Mouse (Mus musculus): ENCODE data around the gene Cfap61. TPM values are rescaled to one million over a fixed set of nuclear protein-coding genes. Genes with fewer than 3 reads are reported as not detected.

The Cfap61 gene
- polyA plus RNA-seq, 1 experiment from 2014 or later = 1.6 TPM

DNA sequence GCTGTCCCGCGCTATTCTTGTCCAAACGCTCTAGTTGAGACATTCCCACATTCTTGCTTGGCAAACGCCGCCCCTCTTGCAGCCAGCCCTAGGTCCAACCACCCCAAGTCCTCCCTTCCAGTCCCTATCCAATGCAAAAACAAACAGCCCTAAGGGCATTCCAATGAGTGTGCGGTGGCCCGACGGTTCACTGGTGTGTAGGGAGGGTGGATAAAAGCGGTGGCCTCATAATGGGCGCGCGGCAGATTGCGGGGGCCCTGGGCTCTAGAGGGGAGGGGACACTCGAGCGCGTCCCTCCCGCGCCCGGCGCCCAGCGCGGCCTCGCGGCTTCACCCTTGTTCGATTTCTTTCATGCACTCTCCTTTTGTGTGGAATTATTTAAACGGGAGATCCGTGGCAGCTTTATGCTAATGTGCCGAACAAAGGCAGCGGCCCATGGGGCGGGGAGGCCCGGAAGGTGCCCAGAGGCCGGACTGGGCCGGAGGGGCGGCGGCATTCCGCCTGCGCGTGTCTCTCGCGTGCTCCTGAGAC lies 283.6 kb downstream of the Cfap61 start:
- Histone ChIP-seq H3K4me2 (peak overlapping the region; percentile 71), H3K4me3 (peak overlapping the region; percentile 48), H3K36me3 (no peaks in the 10 kb centered on the region), H3K27ac (replicated peaks) (no peak overlapping the region), H3K4me1 (peaks cover 40% of the 10 kb centered on the region), H3K27me3 (replicated peaks) (peaks cover 91% of the 10 kb centered on the region), H3K9ac (peak overlapping the region; percentile 50; the same call in 1 of the 2 replicates), H3K9me3 (no peaks in the 10 kb centered on the region)
- under 1% methylated on average over 40 of the region's 40 CpGs for WGBS
- no peak for ATAC-seq (ENCODE audit: extremely low read depth, insufficient number of reproducible peaks, low FRiP score, low TSS enrichment)

GRCm38 (mm10) chr2:146218881-146219535 lies 284.4 kb downstream of the Cfap61 start:
- H3K27me3 ChIP-seq (replicated peaks) = peaks cover 91% of the 10 kb centered on the region
- no peak overlapping the region for H3K9ac ChIP-seq
- H3K4me3 ChIP-seq = no peak overlapping the region; the same call in 1 of the 2 replicates
- no peak for ATAC-seq (ENCODE audit: extremely low read depth, insufficient number of reproducible peaks, low FRiP score, low TSS enrichment)
- peaks cover 44% of the 10 kb centered on the region for H3K4me1 ChIP-seq
- no peaks in the 10 kb centered on the region for H3K9me3 ChIP-seq
- WGBS = 2% methylated on average over 19 of the region's 19 CpGs
- peak overlapping the region; percentile 71; the same call in 1 of the 2 replicates for H3K4me2 ChIP-seq
- H3K27ac ChIP-seq (replicated peaks) = no peak overlapping the region
- H3K36me3 ChIP-seq = no peaks in the 10 kb centered on the region

DNA sequence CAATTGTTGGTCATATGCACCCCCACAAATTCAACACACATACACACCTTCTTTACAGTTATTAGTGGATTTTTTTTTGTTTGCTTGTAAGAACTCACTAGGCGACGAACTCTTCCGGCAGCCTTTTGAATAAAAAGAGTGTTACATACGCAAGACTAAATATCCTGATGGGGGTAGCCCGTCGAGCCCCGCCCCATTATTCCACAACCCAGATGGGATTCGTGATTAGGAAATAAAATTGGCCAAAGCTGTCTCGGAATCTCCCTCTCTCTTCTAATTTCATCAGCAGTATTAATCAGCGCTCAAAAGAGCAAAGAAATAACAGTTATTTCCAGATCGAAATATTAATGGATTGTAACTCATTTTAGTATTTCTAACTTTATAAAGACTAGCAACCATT lies 285.2 kb downstream of the Cfap61 start:
- no peak for ATAC-seq (ENCODE audit: extremely low read depth, insufficient number of reproducible peaks, low FRiP score, low TSS enrichment)
- no peak overlapping the region for H3K4me3 ChIP-seq
- H3K36me3 ChIP-seq = no peaks in the 10 kb centered on the region
- H3K27ac ChIP-seq (replicated peaks) = no peak overlapping the region
- peaks cover 44% of the 10 kb centered on the region for H3K4me1 ChIP-seq
- H3K27me3 ChIP-seq (replicated peaks) = peaks cover 93% of the 10 kb centered on the region
- no peak overlapping the region for H3K4me2 ChIP-seq
- WGBS = 16% methylated on average over 11 of the region's 11 CpGs
- no peaks in the 10 kb centered on the region for H3K9me3 ChIP-seq
- no peak overlapping the region for H3K9ac ChIP-seq

DNA sequence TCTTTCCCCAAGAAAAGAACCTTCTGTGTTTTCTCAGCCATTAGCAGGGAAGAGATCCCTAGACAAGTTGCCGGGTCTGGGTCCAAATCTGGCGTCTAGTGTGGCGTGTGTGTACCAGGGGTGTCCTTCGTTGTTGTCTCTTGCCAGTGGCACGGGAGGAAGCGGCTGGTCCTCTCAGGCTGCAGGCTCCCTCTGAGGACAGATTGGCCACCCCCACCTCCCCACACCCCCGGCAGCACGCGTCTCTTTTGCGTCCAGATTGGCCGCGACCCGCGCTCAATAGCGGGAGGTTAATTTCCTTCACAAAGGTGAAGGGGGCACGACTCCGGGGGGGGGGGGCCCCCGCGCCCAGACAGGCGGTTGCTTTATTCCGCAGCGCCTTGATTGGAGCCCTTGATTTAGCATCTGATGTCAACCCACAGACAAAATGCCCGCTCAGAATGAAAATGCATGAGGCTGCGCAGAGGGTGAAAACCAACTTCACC lies 286.0 kb downstream of the Cfap61 start:
- no peak overlapping the region for H3K27ac ChIP-seq (replicated peaks)
- peaks cover 44% of the 10 kb centered on the region for H3K4me1 ChIP-seq
- WGBS = under 1% methylated on average over 24 of the region's 24 CpGs
- H3K9me3 ChIP-seq = no peaks in the 10 kb centered on the region
- no peaks in the 10 kb centered on the region for H3K36me3 ChIP-seq
- H3K27me3 ChIP-seq (replicated peaks) = peaks cover 94% of the 10 kb centered on the region
- H3K9ac ChIP-seq = no peak overlapping the region
- ATAC-seq (ENCODE audit: extremely low read depth, insufficient number of reproducible peaks, low FRiP score, low TSS enrichment) = no peak
- H3K4me2 ChIP-seq = peak overlapping the region; percentile 93
- H3K4me3 ChIP-seq = peak overlapping the region; percentile 59

- Histone ChIP-seq H3K27ac (replicated peaks) (no peak within 1 kb of the TSS), H3K4me2 (peak within 1 kb of the TSS; percentile 93), H3K27me3 (replicated peaks) (peaks cover 94% of the 10 kb centered on the region), H3K4me3 (peak within 1 kb of the TSS; percentile 59), H3K36me3 (no peaks in the 10 kb centered on the region), H3K9me3 (no peaks in the 10 kb centered on the region), H3K4me1 (peaks cover 44% of the 10 kb centered on the region), H3K9ac (peak within 1 kb of the TSS; percentile 56)
- WGBS = under 1% methylated on average over 85 of the region's 86 CpGs
- ATAC-seq (ENCODE audit: extremely low read depth, insufficient number of reproducible peaks, low FRiP score, low TSS enrichment) = no peak
Measured at GRCm38 (mm10) chr2:146221076-146221928, 286.7 kb downstream of the Cfap61 start, which contains the start of gene Insm1. Insm1 (plus strand) TSS chr2:146221921.

DNA sequence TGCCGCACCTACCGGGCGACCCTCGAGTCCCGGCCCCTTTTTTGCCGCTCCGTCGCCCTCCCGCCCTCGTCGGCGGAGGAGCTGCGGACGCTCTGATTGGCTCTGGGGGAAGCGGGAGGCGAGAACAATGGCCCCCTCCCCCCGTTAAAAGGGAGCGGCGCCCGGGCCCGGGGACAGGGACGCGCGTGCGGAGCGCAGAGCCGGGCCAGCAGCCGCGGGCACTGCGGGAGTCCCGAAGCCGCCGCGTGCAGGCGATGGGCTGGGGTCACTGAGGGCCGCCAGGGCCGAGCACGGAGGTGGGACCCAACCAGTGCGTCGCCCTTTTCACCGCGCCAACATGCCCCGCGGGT lies 287.3 kb downstream of the Cfap61 start:
- peaks cover 95% of the 10 kb centered on the region for H3K27me3 ChIP-seq (replicated peaks)
- H3K9me3 ChIP-seq = no peaks in the 10 kb centered on the region
- no peaks in the 10 kb centered on the region for H3K36me3 ChIP-seq
- whole genome bisulfite sequencing = under 1% methylated on average over 43 of the region's 44 CpGs
- H3K4me3 ChIP-seq = peak overlapping the region; percentile 59
- peak overlapping the region; percentile 56 for H3K9ac ChIP-seq
- no peak overlapping the region for H3K27ac ChIP-seq (replicated peaks)
- peaks cover 44% of the 10 kb centered on the region for H3K4me1 ChIP-seq
- peak overlapping the region; percentile 93 for H3K4me2 ChIP-seq
- no peak for ATAC-seq (ENCODE audit: extremely low read depth, insufficient number of reproducible peaks, low FRiP score, low TSS enrichment)

DNA sequence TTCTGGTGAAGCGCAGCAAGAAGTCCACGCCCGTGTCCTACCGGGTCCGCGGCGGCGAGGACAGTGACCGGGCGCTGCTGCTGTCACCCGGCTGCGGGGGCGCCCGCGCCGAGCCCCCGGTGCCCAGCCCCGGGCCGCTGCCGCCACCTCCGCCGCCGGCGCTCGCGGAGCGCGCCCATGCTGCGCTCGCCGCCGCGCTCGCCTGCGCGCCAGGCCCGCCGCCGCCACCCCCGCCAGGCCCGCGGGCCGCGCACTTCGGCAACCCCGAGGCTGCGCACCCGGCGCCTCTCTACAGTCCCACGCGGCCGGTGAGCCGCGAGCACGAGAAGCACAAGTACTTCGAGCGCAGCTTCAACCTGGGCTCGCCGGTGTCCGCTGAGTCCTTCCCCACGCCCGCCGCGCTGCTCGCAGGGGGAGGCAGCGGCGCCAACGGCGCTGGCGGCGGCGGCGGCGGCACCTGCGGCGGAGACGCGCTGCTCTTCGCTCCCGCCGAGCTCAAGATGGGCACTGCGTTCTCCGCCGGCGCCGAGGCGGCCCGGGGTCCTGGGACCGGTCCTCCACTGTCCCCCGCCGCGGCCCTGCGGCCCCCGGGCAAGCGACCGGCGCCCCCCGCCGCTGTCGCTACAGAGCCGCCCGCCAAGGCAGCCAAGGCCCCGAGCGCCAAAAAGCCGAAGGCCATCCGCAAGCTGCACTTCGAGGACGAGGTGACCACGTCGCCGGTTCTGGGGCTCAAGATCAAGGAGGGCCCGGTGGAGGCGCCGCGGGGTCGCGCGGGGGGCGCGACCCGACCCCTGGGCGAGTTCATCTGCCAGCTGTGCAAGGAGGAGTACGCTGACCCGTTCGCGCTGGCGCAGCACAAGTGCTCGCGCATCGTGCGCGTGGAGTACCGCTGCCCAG lies 287.9 kb downstream of the Cfap61 start:
- Histone ChIP-seq H3K27me3 (replicated peaks) (peaks cover 98% of the 10 kb centered on the region), H3K4me2 (peak overlapping the region; percentile 93), H3K4me1 (peaks cover 41% of the 10 kb centered on the region), H3K36me3 (no peaks in the 10 kb centered on the region), H3K9ac (peak overlapping the region; percentile 56), H3K9me3 (no peaks in the 10 kb centered on the region), H3K27ac (replicated peaks) (no peak overlapping the region), H3K4me3 (peak overlapping the region; percentile 59)
- under 1% methylated on average over 116 of the region's 133 CpGs for WGBS
- ATAC-seq (ENCODE audit: extremely low read depth, insufficient number of reproducible peaks, low FRiP score, low TSS enrichment) = no peak; the same call in 1 of the 2 replicates

DNA sequence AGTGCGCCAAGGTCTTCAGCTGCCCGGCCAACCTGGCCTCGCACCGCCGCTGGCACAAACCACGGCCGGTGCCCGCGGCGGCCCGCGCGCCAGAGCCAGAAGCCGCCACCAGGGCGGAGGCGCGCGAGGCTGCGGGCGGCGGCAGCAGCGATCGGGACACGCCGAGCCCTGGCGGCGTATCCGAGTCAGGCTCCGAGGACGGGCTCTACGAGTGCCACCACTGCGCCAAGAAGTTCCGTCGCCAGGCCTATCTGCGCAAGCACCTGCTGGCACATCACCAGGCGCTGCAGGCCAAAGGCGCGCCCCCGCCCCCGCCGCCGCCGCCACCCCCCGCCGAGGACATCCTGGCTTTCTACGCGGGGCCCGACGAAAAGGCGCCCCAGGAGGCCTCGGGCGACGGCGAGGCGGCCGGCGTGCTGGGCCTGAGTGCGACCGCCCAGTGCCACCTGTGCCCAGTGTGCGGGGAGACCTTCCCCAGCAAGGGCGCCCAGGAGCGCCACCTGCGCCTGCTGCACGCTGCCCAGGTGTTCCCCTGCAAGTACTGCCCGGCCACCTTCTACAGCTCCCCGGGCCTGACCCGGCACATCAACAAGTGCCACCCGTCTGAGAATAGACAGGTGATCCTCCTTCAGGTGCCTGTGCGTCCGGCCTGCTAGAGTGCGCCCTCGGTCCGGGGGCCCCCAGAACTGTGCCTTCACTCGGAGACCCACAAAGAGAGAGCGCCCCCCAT lies 288.8 kb downstream of the Cfap61 start:
- peaks cover 33% of the 10 kb centered on the region for H3K4me1 ChIP-seq
- H3K9ac ChIP-seq = peak overlapping the region; percentile 56; the same call in 1 of the 2 replicates

DNA sequence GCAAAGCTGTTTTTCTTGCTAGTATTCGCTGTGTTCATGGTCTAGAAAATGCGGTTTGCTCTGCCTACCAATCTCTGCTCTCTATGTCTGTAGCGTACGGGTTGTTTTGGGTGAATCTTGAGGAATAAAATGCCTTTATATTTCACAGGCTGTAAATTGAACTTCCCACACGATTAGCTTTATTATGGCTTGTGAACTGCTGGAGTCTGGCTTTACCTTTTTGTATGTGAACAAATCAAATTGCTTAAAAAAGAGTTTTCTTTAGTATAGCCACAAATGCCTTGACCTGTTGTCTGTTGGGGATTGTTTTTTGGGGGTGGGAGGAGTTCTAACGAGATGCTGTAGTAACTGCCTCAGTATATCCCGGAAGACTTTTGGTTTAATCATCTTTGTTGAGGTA lies 289.6 kb downstream of the Cfap61 start:
- WGBS = 22% methylated on average over 7 of the region's 7 CpGs
- no peaks in the 10 kb centered on the region for H3K9me3 ChIP-seq
- ATAC-seq (ENCODE audit: extremely low read depth, insufficient number of reproducible peaks, low FRiP score, low TSS enrichment) = no peak

More for the DNA sequence above, 288.8 kb downstream of the Cfap61 start:
- H3K27me3 ChIP-seq (replicated peaks) = peaks cover 98% of the 10 kb centered on the region
- H3K27ac ChIP-seq (replicated peaks) = no peak overlapping the region
- H3K4me3 ChIP-seq = peak overlapping the region; percentile 59
- peak overlapping the region; percentile 93 for H3K4me2 ChIP-seq
- ATAC-seq (ENCODE audit: extremely low read depth, insufficient number of reproducible peaks, low FRiP score, low TSS enrichment) = no peak
- 2% methylated on average over 70 of the region's 75 CpGs for WGBS
- no peaks in the 10 kb centered on the region for H3K9me3 ChIP-seq
- no peaks in the 10 kb centered on the region for H3K36me3 ChIP-seq

DNA sequence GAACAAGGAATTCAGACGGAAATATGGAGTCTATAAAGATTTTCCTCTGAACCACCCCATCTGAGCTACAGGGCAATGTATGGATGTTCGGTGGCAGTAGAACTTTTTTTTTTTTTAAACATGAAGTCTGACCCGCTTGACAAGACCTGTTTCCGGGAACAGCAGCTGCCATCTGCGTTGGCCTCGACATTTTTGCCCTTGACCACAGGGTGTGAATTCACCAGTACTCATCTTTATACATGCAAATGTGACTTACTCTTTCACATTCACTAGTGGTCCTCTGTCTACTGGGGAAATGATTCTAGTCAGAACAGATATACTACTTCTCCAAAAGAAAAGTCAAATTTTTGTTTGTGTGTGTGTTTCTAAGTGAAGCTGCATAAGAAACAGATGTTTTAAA lies 291.2 kb downstream of the Cfap61 start:
- WGBS = 22% methylated on average over 6 of the region's 6 CpGs
- Histone ChIP-seq H3K9ac (no peak overlapping the region), H3K4me1 (peaks cover 28% of the 10 kb centered on the region), H3K27ac (replicated peaks) (no peak overlapping the region), H3K4me3 (no peak overlapping the region), H3K4me2 (no peak overlapping the region), H3K27me3 (replicated peaks) (peaks cover 83% of the 10 kb centered on the region), H3K9me3 (no peaks in the 10 kb centered on the region), H3K36me3 (no peaks in the 10 kb centered on the region)
- ATAC-seq (ENCODE audit: extremely low read depth, insufficient number of reproducible peaks, low FRiP score, low TSS enrichment) = no peak

More for the DNA sequence above, 289.6 kb downstream of the Cfap61 start:
- Histone ChIP-seq H3K9ac (no peak overlapping the region), H3K27me3 (replicated peaks) (peaks cover 98% of the 10 kb centered on the region), H3K4me3 (no peak overlapping the region), H3K4me1 (peaks cover 30% of the 10 kb centered on the region), H3K4me2 (no peak overlapping the region), H3K27ac (replicated peaks) (no peak overlapping the region), H3K36me3 (no peaks in the 10 kb centered on the region)
